23 mouse cellular contexts compared by ENCODE assay signal in the genomic region with DNA sequence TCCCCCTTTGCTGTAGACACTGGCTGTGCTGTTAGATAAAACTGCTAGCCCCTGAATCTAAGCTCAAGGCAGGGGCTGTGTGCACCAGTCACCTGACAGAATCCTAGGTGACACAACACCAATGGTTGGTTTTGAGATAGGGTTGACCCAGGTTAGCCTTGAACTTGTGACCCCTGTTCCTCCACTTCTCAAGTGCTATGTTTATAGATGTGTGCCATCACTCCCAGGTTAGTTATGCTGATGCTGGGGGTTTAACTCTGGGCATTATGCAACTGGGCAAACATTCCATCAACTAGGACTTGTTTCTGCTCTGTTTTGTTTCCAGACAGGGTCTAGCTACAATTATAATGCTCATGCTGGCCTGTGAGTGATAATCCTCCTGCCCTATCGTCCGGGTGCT. TPM values are rescaled to one million over a fixed set of nuclear protein-coding genes. Genes with fewer than 3 reads are reported as not detected.
"Had no signal": no experiment of that assay in that cellular context is flagged by ENCODE, and none has a peak within 500 bp of the region (broad histone marks: within the 10 kb centered on the region; RNA-seq: fewer than 3 reads in every experiment).

No protein-coding gene starts in this region.

- DNase-seq: kidney, adult 8-10 months; kidney, postnatal 10 days; kidney, postnatal 36 days; layer of hippocampus, postnatal 36 days; lung, adult 2 months; lung, postnatal 14 days; lung, postnatal 4 days; midbrain, embryonic 14.5 days; right cerebral cortex, adult 18-20 months; right cerebral cortex, postnatal 14 days; right cerebral cortex, postnatal 4 days; thymus, adult 2 months; thymus, postnatal 14 days; thymus, postnatal 4 days had no signal

- H3K9ac ChIP-seq: kidney, embryonic 15.5 days; neural tube, embryonic 12.5 days; neural tube, embryonic 15.5 days had no signal

- H3K4me1 ChIP-seq: kidney, embryonic 15.5 days; neural tube, embryonic 12.5 days; neural tube, embryonic 15.5 days had no signal

- H3K4me3 ChIP-seq: kidney, embryonic 15.5 days; left cerebral cortex, adult 2 months; neural tube, embryonic 12.5 days; neural tube, embryonic 15.5 days had no signal

- ATAC-seq: intestine, postnatal 0 days had no signal

- H3K9me3 ChIP-seq: kidney, embryonic 15.5 days; neural tube, embryonic 12.5 days; neural tube, embryonic 15.5 days had no signal

- H3K27me3 ChIP-seq: kidney, embryonic 15.5 days; neural tube, embryonic 12.5 days; neural tube, embryonic 15.5 days had no signal

- H3K4me2 ChIP-seq: kidney, embryonic 15.5 days; midbrain, embryonic 11.5 days; neural tube, embryonic 12.5 days; neural tube, embryonic 15.5 days had no signal

- H3K27ac ChIP-seq: kidney, embryonic 15.5 days; left cerebral cortex, adult 2 months; neural tube, embryonic 12.5 days; neural tube, embryonic 15.5 days; stomach, postnatal 0 days had no signal

RNA-seq across cellular contexts. Expression of a gene that starts 44.1 kb away (rescaled TPM):
- total RNA-seq: megakaryocyte progenitor cell, adult 5-6 weeks; megakaryocyte-erythroid progenitor cell, adult 5-6 weeks had no signal
